Mouse (Mus musculus): ENCODE data around the gene Actbl2.

- TF ChIP-seq POLR2A (IDR thresholded peaks at IDR 0.05; ENCODE audit: borderline replicate concordance, control insufficient read depth, low read depth, low read length) (no peak), CTCF (IDR thresholded peaks at IDR 0.05; ENCODE audit: control insufficient read depth, insufficient read depth, low read length) (no peak)
Observed at GRCm38 (mm10) chr13:111269789-111270335, 15.0 kb downstream of the Actbl2 start.
